Mouse (Mus musculus): ENCODE data around the gene Fbxl3. TPM values are rescaled to one million over a fixed set of nuclear protein-coding genes. Genes with fewer than 3 reads are reported as not detected.
A peak's percentile ranks its signal among the peaks of the same experiment; 100 is the strongest.

The Fbxl3 gene
- polyA plus RNA-seq, 1 experiment from 2014 or later, result 26.5 TPM

- ATAC-seq, result no peak
- H3K9me3 ChIP-seq (ENCODE audit: control insufficient read depth, low read length), result no peaks in the 10 kb centered on the region
- H3K4me1 ChIP-seq (replicated peaks; ENCODE audit: control insufficient read depth, insufficient read depth, low read length), result peaks cover 14% of the 10 kb centered on the region
- H3K36me3 ChIP-seq (ENCODE audit: control insufficient read depth, insufficient read depth), result no peaks in the 10 kb centered on the region
- no peaks in the 10 kb centered on the region for H3K27me3 ChIP-seq (replicated peaks; ENCODE audit: control insufficient read depth, insufficient read depth, low read length)
- H3K4me3 ChIP-seq (replicated peaks; ENCODE audit: low read length), result no peak overlapping the region
- H3K27ac ChIP-seq (ENCODE audit: low read length), result no peak overlapping the region
- 88% methylated on average over 3 of the region's 3 CpGs for WGBS
- no peak overlapping the region for H3K4me2 ChIP-seq (ENCODE audit: low read length)
- H3K9ac ChIP-seq (replicated peaks; ENCODE audit: low read depth, low read length), result no peak overlapping the region
Observed at GRCm38 (mm10) chr14:103101171-103101570, 1.8 kb upstream of the Fbxl3 start.

- Histone ChIP-seq H3K4me3 (replicated peaks; ENCODE audit: low read length) (no peak overlapping the region), H3K36me3 (ENCODE audit: control insufficient read depth, insufficient read depth) (no peaks in the 10 kb centered on the region), H3K9me3 (ENCODE audit: control insufficient read depth, low read length) (no peaks in the 10 kb centered on the region), H3K4me1 (replicated peaks; ENCODE audit: control insufficient read depth, insufficient read depth, low read length) (peaks cover 19% of the 10 kb centered on the region), H3K4me2 (ENCODE audit: low read length) (no peak overlapping the region), H3K9ac (replicated peaks; ENCODE audit: low read depth, low read length) (no peak overlapping the region), H3K27me3 (replicated peaks; ENCODE audit: control insufficient read depth, insufficient read depth, low read length) (no peaks in the 10 kb centered on the region), H3K27ac (ENCODE audit: low read length) (no peak overlapping the region)
- 83% methylated on average over 13 of the region's 13 CpGs for WGBS
- ATAC-seq, result no peak
Observed at GRCm38 (mm10) chr14:103100296-103100695, 930 bp upstream of the Fbxl3 start.

GRCm38 (mm10) chr14:103098587-103099235, 655 bp downstream of the Fbxl3 start:
- Histone ChIP-seq H3K4me3 (replicated peaks; ENCODE audit: low read length) (peak overlapping the region; percentile 93), H3K27me3 (replicated peaks; ENCODE audit: control insufficient read depth, insufficient read depth, low read length) (no peaks in the 10 kb centered on the region), H3K9ac (replicated peaks; ENCODE audit: low read depth, low read length) (peak overlapping the region; percentile 98), H3K36me3 (ENCODE audit: control insufficient read depth, insufficient read depth) (no peaks in the 10 kb centered on the region; the same call in 1 of the 2 replicates), H3K9me3 (ENCODE audit: control insufficient read depth, low read length) (no peaks in the 10 kb centered on the region), H3K27ac (ENCODE audit: low read length) (peak overlapping the region; percentile 98), H3K4me1 (replicated peaks; ENCODE audit: control insufficient read depth, insufficient read depth, low read length) (peaks cover 23% of the 10 kb centered on the region), H3K4me2 (ENCODE audit: low read length) (peak overlapping the region; percentile 74)
- WGBS, result under 1% methylated on average over 79 of the region's 86 CpGs
- peak; percentile 79 for ATAC-seq

- Histone ChIP-seq H3K9me3 (ENCODE audit: control insufficient read depth, low read length) (no peaks in the 10 kb centered on the region), H3K4me2 (ENCODE audit: low read length) (peak overlapping the region; percentile 74), H3K27me3 (replicated peaks; ENCODE audit: control insufficient read depth, insufficient read depth, low read length) (no peaks in the 10 kb centered on the region), H3K9ac (replicated peaks; ENCODE audit: low read depth, low read length) (peak overlapping the region; percentile 98), H3K36me3 (ENCODE audit: control insufficient read depth, insufficient read depth) (no peaks in the 10 kb centered on the region; the same call in 1 of the 2 replicates), H3K4me1 (replicated peaks; ENCODE audit: control insufficient read depth, insufficient read depth, low read length) (peaks cover 26% of the 10 kb centered on the region), H3K27ac (ENCODE audit: low read length) (no peak overlapping the region), H3K4me3 (replicated peaks; ENCODE audit: low read length) (peak overlapping the region; percentile 93)
- WGBS, result under 1% methylated on average over 2 of the region's 2 CpGs
- ATAC-seq, result no peak
Observed at GRCm38 (mm10) chr14:103098213-103098586, 1.2 kb downstream of the Fbxl3 start.

GRCm38 (mm10) chr14:103096621-103097020, 2.7 kb downstream of the Fbxl3 start:
- Histone ChIP-seq H3K9ac (replicated peaks; ENCODE audit: low read depth, low read length) (no peak overlapping the region), H3K27ac (ENCODE audit: low read length) (no peak overlapping the region), H3K4me2 (ENCODE audit: low read length) (peak overlapping the region; percentile 36), H3K4me1 (replicated peaks; ENCODE audit: control insufficient read depth, insufficient read depth, low read length) (peaks cover 26% of the 10 kb centered on the region), H3K36me3 (ENCODE audit: control insufficient read depth, insufficient read depth) (no peaks in the 10 kb centered on the region; the same call in 1 of the 2 replicates), H3K4me3 (replicated peaks; ENCODE audit: low read length) (no peak overlapping the region), H3K27me3 (replicated peaks; ENCODE audit: control insufficient read depth, insufficient read depth, low read length) (no peaks in the 10 kb centered on the region), H3K9me3 (ENCODE audit: control insufficient read depth, low read length) (no peaks in the 10 kb centered on the region)
- 60% methylated on average over 6 of the region's 6 CpGs for WGBS
- ATAC-seq, result no peak

- ATAC-seq, result no peak
- WGBS, result 94% methylated on average over 8 of the region's 8 CpGs
- H3K9ac ChIP-seq (replicated peaks; ENCODE audit: low read depth, low read length), result no peak overlapping the region
- no peak overlapping the region for H3K27ac ChIP-seq (ENCODE audit: low read length)
- no peaks in the 10 kb centered on the region for H3K27me3 ChIP-seq (replicated peaks; ENCODE audit: control insufficient read depth, insufficient read depth, low read length)
- no peak overlapping the region for H3K4me3 ChIP-seq (replicated peaks; ENCODE audit: low read length)
- no peak overlapping the region for H3K4me2 ChIP-seq (ENCODE audit: low read length)
- H3K36me3 ChIP-seq (ENCODE audit: control insufficient read depth, insufficient read depth), result no peaks in the 10 kb centered on the region; the same call in 1 of the 2 replicates
- H3K9me3 ChIP-seq (ENCODE audit: control insufficient read depth, low read length), result no peaks in the 10 kb centered on the region
- peaks cover 26% of the 10 kb centered on the region for H3K4me1 ChIP-seq (replicated peaks; ENCODE audit: control insufficient read depth, insufficient read depth, low read length)
Observed at GRCm38 (mm10) chr14:103095826-103096225, 3.5 kb downstream of the Fbxl3 start.

- no peak overlapping the region for H3K9ac ChIP-seq (replicated peaks; ENCODE audit: low read depth, low read length)
- no peak overlapping the region for H3K4me2 ChIP-seq (ENCODE audit: low read length)
- no peak for ATAC-seq
- no peaks in the 10 kb centered on the region; the same call in 1 of the 2 replicates for H3K36me3 ChIP-seq (ENCODE audit: control insufficient read depth, insufficient read depth)
- H3K9me3 ChIP-seq (ENCODE audit: control insufficient read depth, low read length), result no peaks in the 10 kb centered on the region
- H3K27ac ChIP-seq (ENCODE audit: low read length), result no peak overlapping the region
- WGBS, result 85% methylated on average over 8 of the region's 8 CpGs
- no peak overlapping the region for H3K4me3 ChIP-seq (replicated peaks; ENCODE audit: low read length)
- peaks cover 26% of the 10 kb centered on the region for H3K4me1 ChIP-seq (replicated peaks; ENCODE audit: control insufficient read depth, insufficient read depth, low read length)
- no peaks in the 10 kb centered on the region for H3K27me3 ChIP-seq (replicated peaks; ENCODE audit: control insufficient read depth, insufficient read depth, low read length)
Observed at GRCm38 (mm10) chr14:103095036-103095435, 4.3 kb downstream of the Fbxl3 start.

- no peak overlapping the region for H3K4me2 ChIP-seq (ENCODE audit: low read length)
- H3K27ac ChIP-seq (ENCODE audit: low read length), result no peak overlapping the region
- no peak overlapping the region for H3K4me3 ChIP-seq (replicated peaks; ENCODE audit: low read length)
- no peaks in the 10 kb centered on the region for H3K27me3 ChIP-seq (replicated peaks; ENCODE audit: control insufficient read depth, insufficient read depth, low read length)
- ATAC-seq, result no peak
- peaks cover 26% of the 10 kb centered on the region for H3K4me1 ChIP-seq (replicated peaks; ENCODE audit: control insufficient read depth, insufficient read depth, low read length)
- H3K9ac ChIP-seq (replicated peaks; ENCODE audit: low read depth, low read length), result no peak overlapping the region
- WGBS, result 85% methylated on average over 4 of the region's 4 CpGs
- H3K9me3 ChIP-seq (ENCODE audit: control insufficient read depth, low read length), result no peaks in the 10 kb centered on the region
- peaks cover 2% of the 10 kb centered on the region for H3K36me3 ChIP-seq (ENCODE audit: control insufficient read depth, insufficient read depth)
Observed at GRCm38 (mm10) chr14:103093670-103094069, 5.7 kb downstream of the Fbxl3 start.

GRCm38 (mm10) chr14:103093236-103093635, 6.1 kb downstream of the Fbxl3 start:
- H3K27me3 ChIP-seq (replicated peaks; ENCODE audit: control insufficient read depth, insufficient read depth, low read length), result no peaks in the 10 kb centered on the region
- ATAC-seq, result no peak
- no peak overlapping the region for H3K4me3 ChIP-seq (replicated peaks; ENCODE audit: low read length)
- H3K4me1 ChIP-seq (replicated peaks; ENCODE audit: control insufficient read depth, insufficient read depth, low read length), result peaks cover 26% of the 10 kb centered on the region
- H3K9me3 ChIP-seq (ENCODE audit: control insufficient read depth, low read length), result no peaks in the 10 kb centered on the region
- peaks cover 5% of the 10 kb centered on the region for H3K36me3 ChIP-seq (ENCODE audit: control insufficient read depth, insufficient read depth)
- H3K9ac ChIP-seq (replicated peaks; ENCODE audit: low read depth, low read length), result no peak overlapping the region
- no peak overlapping the region for H3K4me2 ChIP-seq (ENCODE audit: low read length)
- no peak overlapping the region for H3K27ac ChIP-seq (ENCODE audit: low read length)
- 85% methylated on average over 3 of the region's 3 CpGs for WGBS

Measured in forebrain, embryonic 16.5 days (tissue).